23 mouse cellular contexts compared by ENCODE assay signal in the genomic region with DNA sequence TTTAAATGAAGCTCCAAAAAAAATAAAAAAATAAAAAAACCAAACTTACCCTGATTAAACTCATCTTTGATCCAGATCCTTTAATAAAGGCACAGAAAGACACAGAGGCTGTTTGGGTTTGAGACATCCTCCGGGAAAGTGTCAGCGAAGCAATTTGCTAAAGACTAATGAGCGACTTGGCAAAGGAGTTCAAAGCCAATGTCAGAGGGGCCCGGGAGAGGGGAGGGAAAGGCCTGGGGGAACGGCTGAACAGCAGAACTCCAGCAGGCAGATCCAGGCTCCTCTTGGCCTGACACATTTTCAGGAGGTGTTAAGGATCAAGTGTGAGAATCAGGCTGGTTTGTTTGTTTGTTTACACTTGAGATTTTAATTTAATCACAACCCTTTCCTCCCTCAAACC. TPM values are rescaled to one million over a fixed set of nuclear protein-coding genes. Genes with fewer than 3 reads are reported as not detected.
"Had no signal": no experiment of that assay in that cellular context is flagged by ENCODE, and none has a peak within 500 bp of the region (broad histone marks: within the 10 kb centered on the region; RNA-seq: fewer than 3 reads in every experiment).

No protein-coding gene starts in this region.

- H3K36me3 ChIP-seq: limb, embryonic 12.5 days; limb, embryonic 15.5 days; lung, embryonic 15.5 days; midbrain, embryonic 15.5 days; stomach, embryonic 15.5 days had no signal

- DNase-seq: kidney, adult 18-20 months; kidney, adult 9 months; kidney, postnatal 14 days; kidney, postnatal 4 days; left cerebral cortex, postnatal 4 days; liver, postnatal 0 days; lung, postnatal 14 days; lung, postnatal 4 days; thymus, postnatal 25 days had no signal

- H3K4me3 ChIP-seq: limb, embryonic 12.5 days; limb, embryonic 15.5 days; lung, embryonic 15.5 days; midbrain, embryonic 15.5 days; myocyte; stomach, embryonic 15.5 days had no signal

- H3K27ac ChIP-seq: limb, embryonic 12.5 days; limb, embryonic 15.5 days; liver, embryonic 14.5 days; lung, embryonic 15.5 days; midbrain, embryonic 15.5 days; stomach, embryonic 15.5 days had no signal

- H3K9me3 ChIP-seq: limb, embryonic 12.5 days; limb, embryonic 15.5 days; lung, embryonic 15.5 days; midbrain, embryonic 15.5 days; stomach, embryonic 15.5 days had no signal

- H3K9ac ChIP-seq: limb, embryonic 12.5 days; limb, embryonic 15.5 days; liver, embryonic 14.5 days; liver, postnatal 0 days; lung, embryonic 15.5 days; midbrain, embryonic 15.5 days; stomach, embryonic 15.5 days had no signal

- H3K4me2 ChIP-seq: limb, embryonic 12.5 days; limb, embryonic 15.5 days; liver, embryonic 11.5 days; lung, embryonic 15.5 days; midbrain, embryonic 11.5 days; midbrain, embryonic 15.5 days; stomach, embryonic 15.5 days had no signal

- H3K4me1 ChIP-seq: lung, embryonic 15.5 days; stomach, embryonic 15.5 days had no signal

- ATAC-seq: intestine, embryonic 16.5 days; liver, postnatal 0 days; midbrain, embryonic 15.5 days had no signal

- H3K27me3 ChIP-seq: lung, embryonic 15.5 days; midbrain, embryonic 15.5 days; stomach, embryonic 15.5 days had no signal

RNA-seq across cellular contexts. Expression of a gene that starts 49.9 kb away (rescaled TPM):
- total RNA-seq: megakaryocyte progenitor cell, adult 5-6 weeks; megakaryocyte-erythroid progenitor cell, adult 5-6 weeks; monocyte, adult 5-6 weeks had no signal
- polyA plus RNA-seq: liver, postnatal 0 days; small intestine, adult 2 months had no signal
